Mouse (Mus musculus): Measurements from ENCODE around the gene Prkag2. TPM values are rescaled to one million over a fixed set of nuclear protein-coding genes. Genes with fewer than 3 reads are reported as not detected.
A peak's percentile ranks its signal among the peaks of the same experiment; 100 is the strongest.

The Prkag2 gene
- polyA plus RNA-seq, 1 experiment from 2014 or later = 90.9 TPM

- H3K27ac ChIP-seq (replicated peaks) = no peak overlapping the region
- H3K9me3 ChIP-seq (replicated peaks) = no peaks in the 10 kb centered on the region
- H3K4me2 ChIP-seq = peak overlapping the region; percentile 100
- H3K4me1 ChIP-seq = peaks cover 28% of the 10 kb centered on the region
- H3K27me3 ChIP-seq (replicated peaks) = peaks cover 35% of the 10 kb centered on the region
- under 1% methylated on average over 25 of the region's 25 CpGs for WGBS
- peak overlapping the region; percentile 56 for H3K9ac ChIP-seq (replicated peaks)
- H3K36me3 ChIP-seq = no peaks in the 10 kb centered on the region
- peak overlapping the region; percentile 57 for H3K4me3 ChIP-seq (replicated peaks)
- ATAC-seq (ENCODE audit: low FRiP score) = peak; percentile 51
Measured at GRCm38 (mm10) chr5:25101126-25101523, 683 bp upstream of the Prkag2 start.

- H3K27me3 ChIP-seq (replicated peaks) = peaks cover 35% of the 10 kb centered on the region
- WGBS = under 1% methylated on average over 26 of the region's 26 CpGs
- no peak overlapping the region for H3K27ac ChIP-seq (replicated peaks)
- H3K4me1 ChIP-seq = peaks cover 28% of the 10 kb centered on the region
- no peaks in the 10 kb centered on the region for H3K36me3 ChIP-seq
- no peaks in the 10 kb centered on the region for H3K9me3 ChIP-seq (replicated peaks)
- H3K4me3 ChIP-seq (replicated peaks) = peak overlapping the region; percentile 57
- 0 out of 2 replicates have a peak, but pooled peaks have one; percentile 18 for ATAC-seq (ENCODE audit: low FRiP score)
- peak overlapping the region; percentile 56 for H3K9ac ChIP-seq (replicated peaks)
- H3K4me2 ChIP-seq = peak overlapping the region; percentile 100
Measured at GRCm38 (mm10) chr5:25100157-25100515, 306 bp downstream of the Prkag2 start.

GRCm38 (mm10) chr5:25099367-25100156, 880 bp downstream of the Prkag2 start:
- Histone ChIP-seq H3K27me3 (replicated peaks) (peaks cover 35% of the 10 kb centered on the region), H3K4me3 (replicated peaks) (peak overlapping the region; percentile 57), H3K4me2 (peak overlapping the region; percentile 100), H3K36me3 (no peaks in the 10 kb centered on the region), H3K9ac (replicated peaks) (peak overlapping the region; percentile 56), H3K9me3 (replicated peaks) (no peaks in the 10 kb centered on the region), H3K27ac (replicated peaks) (no peak overlapping the region), H3K4me1 (peaks cover 28% of the 10 kb centered on the region)
- under 1% methylated on average over 45 of the region's 45 CpGs for WGBS
- peak; percentile 67 for ATAC-seq (ENCODE audit: low FRiP score)

GRCm38 (mm10) chr5:25097891-25098290, 2.6 kb downstream of the Prkag2 start:
- Histone ChIP-seq H3K27me3 (replicated peaks) (peaks cover 35% of the 10 kb centered on the region), H3K4me3 (replicated peaks) (no peak overlapping the region), H3K36me3 (no peaks in the 10 kb centered on the region), H3K4me2 (0 out of 2 replicates have a peak overlapping the region, but pooled peaks have one; percentile 100), H3K4me1 (peaks cover 28% of the 10 kb centered on the region), H3K27ac (replicated peaks) (no peak overlapping the region), H3K9me3 (replicated peaks) (no peaks in the 10 kb centered on the region), H3K9ac (replicated peaks) (no peak overlapping the region)
- ATAC-seq (ENCODE audit: low FRiP score) = no peak
- 76% methylated on average over 3 of the region's 3 CpGs for whole genome bisulfite sequencing

- Histone ChIP-seq H3K4me2 (no peak overlapping the region), H3K27ac (replicated peaks) (no peak overlapping the region), H3K27me3 (replicated peaks) (peaks cover 26% of the 10 kb centered on the region), H3K4me3 (replicated peaks) (no peak overlapping the region), H3K9ac (replicated peaks) (no peak overlapping the region), H3K9me3 (replicated peaks) (no peaks in the 10 kb centered on the region), H3K4me1 (peaks cover 25% of the 10 kb centered on the region), H3K36me3 (no peaks in the 10 kb centered on the region)
- 74% methylated on average over 4 of the region's 4 CpGs for WGBS
- no peak for ATAC-seq (ENCODE audit: low FRiP score)
Measured at GRCm38 (mm10) chr5:25096431-25096830, 4.0 kb downstream of the Prkag2 start.

- peaks cover under 1% of the 10 kb centered on the region; the same call in 1 of the 2 replicates for H3K27me3 ChIP-seq (replicated peaks)
- ATAC-seq (ENCODE audit: low FRiP score) = no peak
- H3K9me3 ChIP-seq (replicated peaks) = no peaks in the 10 kb centered on the region
- WGBS = 81% methylated on average over 8 of the region's 8 CpGs
- H3K27ac ChIP-seq (replicated peaks) = no peak overlapping the region
- H3K4me2 ChIP-seq = no peak overlapping the region
- 0 out of 2 replicates have a peak, but pooled peaks cover 7% of the 10 kb centered on the region for H3K4me1 ChIP-seq
- H3K4me3 ChIP-seq (replicated peaks) = no peak overlapping the region
- H3K9ac ChIP-seq (replicated peaks) = no peak overlapping the region
- no peaks in the 10 kb centered on the region for H3K36me3 ChIP-seq
Measured at GRCm38 (mm10) chr5:25092630-25093245, 7.7 kb downstream of the Prkag2 start.

- Histone ChIP-seq H3K4me3 (replicated peaks) (no peak overlapping the region), H3K4me2 (no peak overlapping the region), H3K9ac (replicated peaks) (no peak overlapping the region), H3K9me3 (replicated peaks) (no peaks in the 10 kb centered on the region), H3K4me1 (peaks cover 14% of the 10 kb centered on the region), H3K27me3 (replicated peaks) (no peaks in the 10 kb centered on the region), H3K36me3 (no peaks in the 10 kb centered on the region), H3K27ac (replicated peaks) (no peak overlapping the region)
- no peak for ATAC-seq (ENCODE audit: low FRiP score)
- WGBS = 84% methylated on average over 6 of the region's 6 CpGs
Measured at GRCm38 (mm10) chr5:25089258-25089972, 11.0 kb downstream of the Prkag2 start.

- 48% methylated on average over 4 of the region's 4 CpGs for WGBS
Measured at GRCm38 (mm10) chr5:25088633-25089032, 11.8 kb downstream of the Prkag2 start.

GRCm38 (mm10) chr5:25088111-25088510, 12.3 kb downstream of the Prkag2 start:
- H3K36me3 ChIP-seq = no peaks in the 10 kb centered on the region
- H3K4me1 ChIP-seq = peaks cover 14% of the 10 kb centered on the region
- H3K9me3 ChIP-seq (replicated peaks) = no peaks in the 10 kb centered on the region
- no peak overlapping the region for H3K4me2 ChIP-seq
- no peak overlapping the region for H3K27ac ChIP-seq (replicated peaks)
- no peaks in the 10 kb centered on the region for H3K27me3 ChIP-seq (replicated peaks)
- no peak overlapping the region for H3K4me3 ChIP-seq (replicated peaks)
- no peak for ATAC-seq (ENCODE audit: low FRiP score)
- WGBS = 83% methylated on average over 13 of the region's 13 CpGs
- H3K9ac ChIP-seq (replicated peaks) = no peak overlapping the region

More at GRCm38 (mm10) chr5:25088633-25089032, 11.8 kb downstream of the Prkag2 start:
- Histone ChIP-seq H3K27ac (replicated peaks) (no peak overlapping the region), H3K36me3 (no peaks in the 10 kb centered on the region), H3K9me3 (replicated peaks) (no peaks in the 10 kb centered on the region), H3K4me2 (no peak overlapping the region), H3K9ac (replicated peaks) (no peak overlapping the region), H3K4me3 (replicated peaks) (no peak overlapping the region), H3K4me1 (peaks cover 14% of the 10 kb centered on the region), H3K27me3 (replicated peaks) (no peaks in the 10 kb centered on the region)
- no peak for ATAC-seq (ENCODE audit: low FRiP score)

GRCm38 (mm10) chr5:25087064-25087463, 13.4 kb downstream of the Prkag2 start:
- 56% methylated on average over 7 of the region's 7 CpGs for WGBS
- no peak overlapping the region for H3K27ac ChIP-seq (replicated peaks)
- no peak for ATAC-seq (ENCODE audit: low FRiP score)

GRCm38 (mm10) chr5:25086234-25086633, 14.2 kb downstream of the Prkag2 start:
- no peak for ATAC-seq (ENCODE audit: low FRiP score)

More at GRCm38 (mm10) chr5:25087064-25087463, 13.4 kb downstream of the Prkag2 start:
- no peaks in the 10 kb centered on the region for H3K9me3 ChIP-seq (replicated peaks)
- peaks cover 14% of the 10 kb centered on the region for H3K4me1 ChIP-seq
- H3K27me3 ChIP-seq (replicated peaks) = no peaks in the 10 kb centered on the region
- H3K9ac ChIP-seq (replicated peaks) = no peak overlapping the region
- no peak overlapping the region for H3K4me2 ChIP-seq
- H3K36me3 ChIP-seq = no peaks in the 10 kb centered on the region
- no peak overlapping the region for H3K4me3 ChIP-seq (replicated peaks)

More at GRCm38 (mm10) chr5:25086234-25086633, 14.2 kb downstream of the Prkag2 start:
- Histone ChIP-seq H3K27me3 (replicated peaks) (no peaks in the 10 kb centered on the region), H3K4me1 (peaks cover 14% of the 10 kb centered on the region), H3K9ac (replicated peaks) (no peak overlapping the region), H3K36me3 (no peaks in the 10 kb centered on the region), H3K4me3 (replicated peaks) (no peak overlapping the region), H3K4me2 (no peak overlapping the region), H3K27ac (replicated peaks) (no peak overlapping the region), H3K9me3 (replicated peaks) (no peaks in the 10 kb centered on the region)
- WGBS = 38% methylated on average over 4 of the region's 4 CpGs

All from neural tube, embryonic 15.5 days (tissue).